Mouse (Mus musculus) ovary, postnatal 10 days (tissue): Measurements from ENCODE around the gene Cmbl.
"Not testable (repeated sequence)": the region's sequence is repeated elsewhere in the genome, so short reads cannot be mapped to it uniquely, and the experiment has no call there.

ENCODE experiments used
- DNase-seq: peaks from one replicate; pipeline ENCODE4 v3.0.0; 2022; ENCODE audit warnings: low spot score

The Cmbl gene

DNA sequence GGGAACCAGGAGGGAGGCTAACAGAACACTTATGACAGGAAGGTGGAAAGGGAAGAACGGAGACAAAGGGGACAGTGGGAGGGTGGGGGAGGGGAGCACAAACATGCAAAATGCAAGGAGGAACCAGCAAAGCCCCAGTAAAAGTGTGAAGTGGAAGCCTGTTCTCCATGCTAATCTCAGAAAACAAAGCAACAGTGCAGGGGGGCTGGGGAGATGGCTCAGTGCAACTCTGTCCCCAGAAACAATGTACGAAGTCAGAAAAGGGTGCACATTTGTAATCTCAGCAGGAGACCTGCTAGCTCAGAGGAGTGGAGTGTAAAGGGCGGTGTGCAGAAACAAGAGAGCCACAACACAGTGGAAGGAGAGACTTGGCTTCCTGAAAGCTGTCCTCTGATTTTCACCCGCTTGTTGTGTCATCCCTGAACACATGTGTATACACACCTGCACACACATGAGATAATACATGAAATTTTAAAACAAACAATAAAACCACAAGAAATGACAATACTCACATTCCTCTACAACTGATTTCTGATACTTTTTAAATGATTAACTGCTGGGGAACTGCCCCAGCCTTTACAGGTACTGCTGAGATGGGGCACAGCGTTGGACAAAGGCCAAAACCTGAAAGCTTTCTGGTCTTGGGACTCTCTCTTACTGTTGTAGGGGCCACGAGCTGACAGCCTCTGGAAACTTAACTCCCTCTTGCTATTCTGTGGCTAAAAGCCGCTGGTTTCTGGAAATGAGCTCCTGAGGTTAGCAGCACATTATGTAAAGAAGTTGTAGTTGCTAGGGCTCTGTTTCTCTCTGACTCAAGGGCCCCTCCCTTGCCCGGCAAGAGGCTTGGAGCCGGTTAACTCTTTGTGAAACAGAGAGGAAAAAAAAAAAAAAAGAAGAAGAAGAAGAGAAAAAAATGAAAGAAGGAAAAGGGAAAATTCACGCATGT lies 22.9 kb upstream of the Cmbl start:
- DNase-seq = no peak

DNA sequence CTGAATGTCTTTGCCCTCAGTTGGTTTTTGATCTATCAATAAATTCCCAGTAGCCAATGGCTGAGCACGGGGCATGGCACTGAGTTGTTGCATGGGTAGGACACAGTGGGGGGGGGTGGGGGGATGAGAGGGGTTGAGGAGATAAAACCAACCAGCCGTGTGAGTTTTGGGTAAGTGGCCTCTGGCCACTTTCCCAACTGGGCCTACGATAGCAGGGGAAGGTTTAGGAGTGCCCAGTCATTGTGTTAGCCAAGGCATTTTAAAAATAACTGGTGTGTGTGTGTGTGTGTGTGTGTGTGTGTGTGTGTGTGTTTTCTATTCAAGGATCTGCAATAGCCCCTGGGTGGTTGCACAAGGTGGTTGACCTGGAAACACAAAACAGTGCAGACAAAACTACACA lies 21.9 kb upstream of the Cmbl start:
- DNase-seq = no peak

DNA sequence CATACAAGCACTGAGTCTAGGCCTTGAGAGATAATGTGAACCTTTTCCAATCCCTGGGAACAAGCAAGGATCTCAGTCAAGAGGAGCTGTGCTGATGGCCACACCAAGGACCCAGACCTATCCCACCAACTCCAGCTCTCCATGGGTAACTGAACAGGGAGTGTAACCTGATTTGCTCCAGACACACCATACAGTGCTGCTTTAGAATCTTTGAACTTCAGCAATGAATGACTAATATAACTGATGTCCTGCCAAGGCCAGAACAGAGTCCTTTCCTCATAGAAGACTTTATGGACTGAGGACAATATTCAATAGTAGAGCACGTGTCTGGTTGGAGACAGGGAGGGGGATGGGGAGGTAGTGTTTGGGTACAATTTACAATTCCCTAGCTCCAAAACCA lies 20.1 kb upstream of the Cmbl start:
- no peak for DNase-seq

DNA sequence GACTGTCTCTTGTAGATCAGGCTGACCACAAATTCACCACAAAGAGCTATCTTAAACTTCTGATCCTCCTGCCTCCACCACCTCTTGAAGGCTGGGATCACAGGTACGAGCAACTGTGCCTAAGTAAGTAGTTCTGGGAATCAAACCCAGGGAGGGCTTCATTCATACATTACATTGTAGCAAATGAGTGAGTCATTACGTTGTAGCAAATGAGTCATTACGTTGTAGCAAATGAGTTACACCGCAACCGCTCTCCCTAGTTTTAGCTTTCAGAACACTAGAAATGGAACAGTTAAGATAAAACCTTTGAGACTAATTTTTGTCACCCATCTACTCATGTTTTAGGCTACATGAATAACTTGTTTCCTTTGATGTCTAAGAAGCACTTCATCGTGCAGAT lies 18.9 kb upstream of the Cmbl start:
- no peak for DNase-seq

DNA sequence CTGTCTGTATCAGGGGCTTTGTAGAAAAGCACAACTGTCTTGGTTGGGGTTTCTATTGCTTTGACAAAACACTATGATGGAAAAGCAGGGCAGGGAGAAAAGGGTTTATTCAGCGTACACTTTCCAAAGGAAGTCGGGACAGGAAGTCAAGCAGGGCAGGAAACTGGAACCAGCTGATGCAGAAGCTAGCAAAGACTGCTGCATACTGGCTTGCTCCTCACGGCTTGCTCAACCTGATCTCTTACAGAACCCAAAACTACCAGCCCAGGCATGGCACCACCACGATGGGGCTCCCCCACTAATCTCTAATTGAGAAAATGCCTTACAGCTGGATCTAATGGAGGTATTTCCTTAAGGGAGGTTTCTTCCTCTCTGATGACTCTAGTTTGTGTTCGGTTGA lies 17.8 kb upstream of the Cmbl start:
- DNase-seq = no peak

DNA sequence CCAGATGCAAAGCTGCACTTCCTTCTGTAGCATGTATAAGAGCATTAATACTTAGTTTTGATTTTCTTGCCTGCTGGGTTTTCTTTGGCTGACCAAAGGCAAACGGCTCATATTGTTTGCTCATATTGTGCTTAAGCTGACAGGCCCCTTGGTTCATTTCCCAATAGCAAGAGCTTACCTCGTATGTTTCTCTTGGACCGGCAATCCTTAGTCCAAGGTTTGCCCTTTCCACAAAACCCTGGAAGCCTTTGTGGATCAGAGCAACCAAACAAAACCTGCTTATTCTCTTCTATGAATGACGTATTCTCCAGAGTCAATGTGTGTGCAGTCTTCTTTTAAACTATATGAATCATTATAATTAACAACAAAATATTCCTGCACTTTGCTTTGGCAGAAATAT lies 14.8 kb upstream of the Cmbl start:
- DNase-seq = no peak

DNA sequence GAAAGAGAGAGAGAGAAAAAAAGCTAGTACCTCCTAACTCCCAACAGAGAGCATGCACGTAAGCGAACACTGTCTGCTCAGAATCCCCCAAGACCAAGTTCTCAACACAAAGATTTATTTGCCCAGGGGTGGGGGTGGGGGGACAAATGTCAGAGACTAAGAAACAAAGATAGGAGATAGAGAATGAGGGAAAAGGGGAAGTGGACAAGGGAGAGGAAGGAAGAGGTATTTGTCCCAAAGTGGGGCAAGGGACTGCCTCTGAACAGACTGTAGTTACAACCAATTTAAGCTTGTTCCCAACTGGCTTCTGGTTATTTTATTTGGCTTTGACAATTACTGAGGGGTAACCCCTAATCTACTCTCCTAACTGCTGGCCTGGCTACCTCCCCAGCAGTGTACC lies 10.3 kb upstream of the Cmbl start:
- no peak for DNase-seq

DNA sequence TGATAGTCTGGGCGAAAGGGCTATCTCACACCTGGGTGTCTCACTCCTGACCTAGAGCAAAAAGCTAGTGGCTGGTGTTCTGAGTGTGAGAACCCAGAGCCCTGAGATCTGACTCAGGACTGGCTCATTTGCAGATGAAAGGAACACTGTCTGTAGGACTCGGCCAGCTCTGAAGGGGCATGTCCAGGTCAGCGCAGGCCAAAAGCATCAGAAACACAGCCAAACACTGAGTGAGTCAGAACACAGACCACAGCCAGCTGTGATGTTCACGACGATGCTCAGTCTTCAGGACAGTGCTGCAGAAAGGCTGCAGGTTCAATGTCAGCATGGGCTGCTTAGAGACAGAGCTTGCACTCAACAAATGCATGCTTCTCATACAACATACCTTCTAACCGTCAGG lies 3.8 kb upstream of the Cmbl start:
- DNase-seq = no peak

DNA sequence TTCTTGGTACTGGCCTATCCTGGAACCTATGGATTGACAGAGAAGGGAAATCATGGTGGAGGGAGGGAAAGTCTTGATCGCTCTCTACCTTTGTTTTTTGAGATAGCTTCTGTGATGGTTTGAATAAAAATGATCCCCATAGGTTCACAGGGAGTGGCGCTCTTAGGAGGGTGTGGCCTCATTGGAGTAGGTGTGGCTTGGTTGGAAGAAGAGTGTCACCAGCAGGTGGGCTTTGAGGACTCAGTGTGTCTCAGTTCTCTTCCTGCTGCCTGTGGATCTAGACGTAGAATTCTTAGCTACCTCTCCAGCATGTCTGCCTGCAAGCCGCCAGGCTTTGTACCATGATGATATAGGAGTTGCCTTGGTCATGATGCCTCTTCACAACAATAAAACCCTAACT lies 3.2 kb upstream of the Cmbl start:
- DNase-seq = no peak

DNA sequence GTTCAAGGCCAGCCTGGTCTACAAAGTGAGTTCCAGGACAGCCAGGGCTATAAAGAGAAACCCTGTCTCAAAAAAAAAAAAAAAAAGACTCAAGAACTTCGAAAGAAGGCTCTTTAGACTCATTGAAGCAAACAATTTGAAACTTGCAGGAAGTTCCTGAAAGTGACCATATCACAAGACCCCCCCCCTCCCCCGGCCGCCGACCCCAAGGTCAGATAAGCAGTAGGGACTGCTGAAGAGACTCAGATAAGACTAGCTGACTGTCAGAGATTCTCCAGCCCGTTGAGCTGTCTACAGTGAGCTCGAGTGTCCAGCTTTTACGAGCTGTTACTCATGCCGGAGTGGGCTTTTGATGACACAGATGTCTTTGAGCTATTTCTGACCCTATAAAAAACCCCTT lies 2.3 kb upstream of the Cmbl start:
- no peak for DNase-seq

DNA sequence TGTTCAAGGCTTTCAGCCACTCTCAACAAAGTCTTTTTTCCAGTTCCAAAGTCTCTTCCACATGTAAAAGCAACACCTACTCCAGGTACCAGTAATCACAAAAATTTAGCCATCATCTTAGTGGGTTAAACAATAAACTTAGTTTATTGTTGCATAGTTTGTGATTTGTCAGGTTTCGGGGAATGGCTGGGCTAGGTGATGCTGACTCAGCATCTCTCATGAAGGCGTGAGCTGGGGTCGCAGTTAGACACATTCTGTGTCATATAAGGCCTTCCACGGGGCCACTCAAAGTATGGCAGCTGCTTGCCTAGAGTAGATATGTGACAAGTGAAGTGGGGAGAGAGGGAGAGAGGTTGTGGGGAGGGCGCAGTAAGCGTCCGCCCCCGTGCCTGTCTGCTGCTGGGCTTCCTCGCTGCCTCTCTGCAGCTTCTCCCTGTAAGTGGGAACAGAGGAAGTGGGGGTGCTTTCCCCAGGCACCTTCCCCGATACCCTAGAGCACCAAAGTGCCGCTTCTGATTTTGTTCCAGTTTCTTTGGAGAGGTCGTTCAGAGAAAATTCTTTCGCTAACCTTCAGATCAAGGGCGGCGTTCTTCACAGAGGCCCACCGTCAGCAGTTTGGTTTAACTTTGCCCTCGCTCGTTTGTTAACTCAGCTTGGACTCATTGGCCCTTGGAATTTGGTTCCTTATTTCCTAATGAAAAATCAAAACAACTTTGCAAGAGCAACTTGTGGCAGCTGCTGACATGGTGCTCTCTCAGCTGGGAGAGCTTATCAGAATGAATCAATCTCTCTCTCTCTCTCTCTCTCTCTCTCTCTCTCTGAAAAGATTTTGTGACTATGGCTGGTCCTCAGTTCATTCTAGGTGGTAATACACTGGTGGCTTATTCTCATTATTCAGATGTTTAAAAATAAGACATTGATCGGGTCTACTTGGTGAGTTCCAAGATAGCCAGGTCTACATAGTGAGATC lies 1.3 kb upstream of the Cmbl start:
- DNase-seq = no peak

DNA sequence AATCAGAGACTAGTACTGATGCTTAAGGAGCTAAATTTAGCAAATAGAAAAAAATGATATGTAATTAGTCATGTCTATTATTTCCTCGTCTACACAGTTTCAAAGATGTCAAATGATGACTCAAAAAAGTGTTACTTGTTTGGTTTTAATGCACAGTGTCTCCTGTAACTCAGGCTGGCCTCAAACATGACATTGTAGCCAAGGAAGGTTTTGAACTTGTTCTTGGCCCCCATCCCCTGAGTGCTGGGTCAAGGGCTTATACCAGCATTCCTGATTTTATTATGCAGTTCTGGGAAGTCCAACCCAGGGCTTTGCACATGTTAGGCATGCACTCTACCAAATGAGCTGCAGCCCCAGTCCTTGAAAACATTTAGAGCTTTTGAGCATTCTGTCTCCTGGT lies 597 bp downstream of the Cmbl start:
- no peak for DNase-seq

DNA sequence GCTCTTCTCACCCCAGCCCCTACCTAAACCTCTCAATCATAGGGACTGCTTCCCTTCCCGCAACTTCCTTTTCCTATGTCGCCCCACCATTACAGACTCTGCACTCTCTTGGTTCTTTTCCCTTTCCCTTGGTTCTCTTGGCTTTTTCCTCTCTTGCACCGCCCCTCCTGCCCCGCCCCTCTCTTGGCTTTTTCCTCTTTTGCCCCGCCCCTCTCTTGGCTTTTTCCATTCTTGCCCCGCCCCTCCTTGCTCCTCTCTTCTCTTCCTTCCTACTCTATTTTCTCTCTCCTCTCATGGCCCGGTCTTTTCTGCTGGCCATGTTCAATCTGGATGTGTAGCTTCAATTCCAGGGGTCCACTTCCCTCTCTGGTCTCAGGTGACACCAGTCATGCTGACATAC lies 2.2 kb downstream of the Cmbl start:
- DNase-seq = no peak

DNA sequence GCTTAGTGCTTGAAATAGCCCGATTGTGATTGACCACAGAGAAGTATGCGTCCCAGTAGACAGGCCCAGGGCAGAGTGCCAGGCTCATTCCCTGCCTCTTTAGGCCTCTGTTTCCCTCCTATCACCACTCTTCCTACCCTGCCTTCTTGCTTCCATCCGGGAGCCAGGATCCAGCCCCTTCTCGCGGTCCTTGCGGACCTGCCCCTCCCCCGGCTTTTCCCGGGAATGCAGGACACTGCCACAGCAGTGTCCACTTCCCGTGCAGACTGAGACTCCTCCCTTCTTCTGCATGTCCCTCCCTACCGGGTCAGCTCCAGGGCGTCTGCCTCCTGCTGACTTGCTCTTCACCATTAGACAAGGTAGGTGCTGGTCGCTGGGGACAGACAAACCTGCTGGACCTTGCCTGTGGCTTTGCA lies 3.4 kb downstream of the Cmbl start:
- no peak for DNase-seq

DNA sequence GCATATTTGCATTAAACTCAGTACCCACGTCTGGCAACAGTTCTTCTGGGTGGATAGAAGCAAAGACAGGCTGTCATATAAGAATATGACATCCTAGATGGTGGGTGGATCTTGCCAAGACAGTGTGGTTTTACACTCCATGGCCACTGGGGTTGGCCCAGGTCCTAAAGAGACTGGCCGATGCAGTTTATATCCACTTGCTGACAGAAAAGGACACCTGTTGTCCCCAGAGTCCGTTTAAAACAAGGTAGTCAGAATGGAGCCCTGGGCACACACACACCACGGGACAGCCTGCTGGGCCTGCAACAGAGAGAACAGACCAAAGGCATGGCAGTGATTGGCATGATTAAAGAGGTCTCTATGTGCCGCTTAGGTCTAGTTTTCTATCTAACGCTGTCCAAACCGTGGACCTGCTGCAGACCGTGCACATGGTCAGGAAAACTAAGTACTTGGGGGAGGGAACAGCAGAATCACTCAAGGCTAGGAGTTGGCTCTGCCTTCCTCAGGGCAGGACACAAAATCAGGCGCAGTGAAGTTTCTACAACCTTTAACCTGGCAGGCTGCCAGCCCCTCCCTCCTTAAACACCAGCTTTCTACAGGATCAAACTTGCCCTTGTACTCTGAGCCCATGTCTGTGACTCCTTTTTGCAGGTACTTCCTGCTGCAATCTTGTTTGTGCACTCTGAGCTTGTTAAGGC lies 4.3 kb downstream of the Cmbl start:
- no peak for DNase-seq

DNA sequence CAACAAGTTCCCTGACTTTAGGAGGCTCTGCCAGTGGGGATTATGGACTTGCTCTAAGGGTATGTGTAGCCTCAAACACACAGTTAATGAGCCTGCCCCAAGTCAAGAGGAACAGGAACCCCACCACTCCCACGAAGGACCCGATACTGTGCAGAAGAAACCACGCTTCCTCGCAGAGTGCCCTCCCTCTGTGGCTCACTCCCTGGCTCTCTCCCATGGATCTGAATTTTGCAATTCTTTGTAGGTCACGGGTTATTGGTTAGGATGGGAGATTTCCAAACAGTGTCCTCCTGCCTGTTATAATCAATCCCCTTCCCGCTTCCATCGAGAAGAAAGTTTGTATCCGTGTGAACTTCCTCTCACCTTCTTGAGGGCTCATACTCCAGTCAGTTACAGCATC lies 5.8 kb downstream of the Cmbl start:
- DNase-seq = no peak

DNA sequence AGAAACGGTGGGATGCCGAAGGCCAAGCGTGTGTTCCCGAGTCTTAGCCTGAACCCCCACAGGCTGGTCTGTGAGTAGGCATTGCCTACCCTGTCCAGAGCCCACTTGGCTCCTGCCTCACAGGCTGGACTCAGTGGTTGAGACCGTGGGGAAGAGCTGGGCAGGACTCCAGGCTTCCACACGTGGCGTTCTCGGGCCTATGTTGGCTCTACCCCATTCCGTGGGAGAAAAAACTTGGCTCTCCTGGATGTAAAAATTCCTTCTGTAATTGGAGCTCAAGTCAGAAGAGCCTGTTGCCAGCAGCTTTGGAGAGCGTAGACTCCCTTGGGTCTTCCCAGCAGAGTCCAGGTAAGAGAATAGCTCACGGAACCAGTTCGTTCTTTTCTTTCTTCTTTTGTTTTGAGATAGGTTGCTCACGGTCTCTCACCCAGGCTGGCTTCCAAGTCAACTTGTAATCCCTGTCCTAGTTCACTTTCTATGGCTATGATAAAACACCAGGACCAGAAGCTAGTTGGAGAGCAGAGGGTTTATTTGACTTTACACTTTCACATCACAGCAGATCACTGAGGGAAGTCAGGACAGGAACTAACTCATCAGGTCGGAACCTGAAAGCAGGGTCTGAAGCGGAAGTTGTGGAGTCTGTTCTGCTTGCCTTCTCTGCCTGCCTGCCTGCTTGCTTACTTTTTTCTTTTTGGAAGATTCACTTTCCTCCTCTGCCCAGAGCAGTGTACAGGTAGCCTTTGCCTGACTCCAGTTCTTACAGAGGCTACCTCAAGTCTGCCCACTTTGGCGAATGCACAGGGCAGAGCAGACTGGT lies 6.9 kb downstream of the Cmbl start:
- no peak for DNase-seq

DNA sequence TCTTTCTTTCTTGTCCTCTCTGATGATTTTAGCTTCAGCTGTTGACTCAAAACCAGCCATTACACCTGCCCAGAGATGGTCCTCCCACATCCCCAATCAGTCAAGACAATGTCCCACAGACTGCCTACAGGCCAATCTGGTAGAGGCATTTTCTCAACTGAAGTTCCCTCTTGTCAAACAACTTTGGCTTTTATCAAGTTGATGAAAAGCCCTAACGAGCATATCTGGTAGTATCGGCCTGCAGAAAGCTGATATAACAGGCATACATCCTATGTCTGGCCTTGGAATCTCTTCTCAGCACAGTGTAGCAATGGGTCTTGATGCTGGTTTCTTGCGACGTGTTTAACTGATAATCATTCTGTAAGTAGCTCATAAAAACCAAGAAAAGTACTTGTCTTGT lies 8.1 kb downstream of the Cmbl start:
- no peak for DNase-seq

DNA sequence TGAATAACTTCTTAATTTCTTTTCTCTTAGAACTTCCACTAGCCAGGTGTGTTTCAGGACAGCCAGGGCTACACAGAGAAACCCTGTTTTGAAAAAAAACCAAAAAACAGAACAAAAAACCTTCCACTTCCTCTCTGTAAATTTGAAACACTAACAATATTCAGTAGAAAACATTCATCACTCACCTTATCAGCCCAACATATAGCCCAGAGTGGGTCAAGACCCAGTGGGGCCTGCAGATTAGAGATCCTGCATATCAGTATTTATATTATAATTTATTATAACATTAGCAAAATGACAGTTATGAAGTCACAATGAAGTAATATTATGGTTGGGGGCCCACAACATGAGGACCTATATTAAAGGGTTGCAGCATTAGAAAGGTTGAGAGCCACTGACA lies 8.5 kb downstream of the Cmbl start:
- DNase-seq = no peak

DNA sequence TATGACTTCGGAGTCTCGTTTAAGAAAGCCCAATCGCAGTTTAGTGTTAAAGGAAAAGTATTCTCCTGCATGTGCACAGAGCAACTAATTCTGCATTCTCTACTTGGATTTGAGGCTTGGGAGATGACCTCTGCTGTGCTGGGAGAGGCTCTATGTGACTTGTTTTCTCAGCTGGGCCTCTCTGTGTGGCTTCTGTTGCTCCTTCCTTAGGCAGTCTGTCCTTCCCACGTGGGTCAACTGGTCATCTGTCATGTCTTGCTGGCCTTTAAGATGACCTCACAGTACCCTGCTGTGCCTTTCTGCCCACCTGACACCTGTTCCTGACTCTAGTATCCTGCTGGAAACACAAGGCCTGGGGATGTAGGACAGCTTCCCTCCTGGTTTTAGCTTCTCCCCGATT lies 10.9 kb downstream of the Cmbl start:
- no peak for DNase-seq

DNA sequence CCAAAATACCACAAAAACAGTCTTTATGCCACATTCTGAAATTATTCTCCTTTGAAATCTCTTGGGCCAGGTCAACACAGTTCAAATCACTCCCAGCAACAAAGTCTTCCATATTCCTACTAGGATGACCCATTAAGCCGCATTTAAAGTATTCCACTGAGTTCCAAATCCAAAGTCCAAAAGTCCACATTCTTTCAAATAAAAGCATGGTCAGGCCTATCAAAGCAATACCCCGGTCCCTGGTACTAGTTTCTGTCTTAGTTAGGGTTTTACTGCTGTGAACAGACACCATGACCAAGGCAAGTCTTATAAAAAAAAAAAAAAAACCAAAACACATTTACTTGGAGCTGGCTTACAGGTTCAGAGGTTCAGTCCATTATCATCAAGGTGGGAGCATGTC lies 15.9 kb downstream of the Cmbl start:
- not testable (repeated sequence) for DNase-seq
